Mouse (Mus musculus) C2C12 (cell line): ENCODE measurements around the gene Prdx6. TPM values are rescaled to one million over a fixed set of nuclear protein-coding genes. Genes with fewer than 3 reads are reported as not detected.

Experiments
- H3K27me3 ChIP-seq: one replicate; pipeline ENCODE4 v1.6.1; 2011; ENCODE audit not compliant: control insufficient read depth, insufficient read depth, insufficient read length
- H3K36me3 ChIP-seq: one replicate; pipeline ENCODE4 v1.6.1; 2011; ENCODE audit not compliant: control insufficient read depth, insufficient read depth
- H3K4me3 ChIP-seq: one replicate; pipeline ENCODE4 v1.5.1; 2011; ENCODE audit warnings: mild to moderate bottlenecking, control low read depth; ENCODE audit not compliant: poor library complexity, insufficient read depth, severe bottlenecking
- H3K79me2 ChIP-seq: one replicate; pipeline ENCODE4 v1.6.1; 2011; ENCODE audit not compliant: control insufficient read depth, insufficient read depth
- H3K79me3 ChIP-seq: one replicate; pipeline ENCODE4 v1.6.1; 2011; ENCODE audit warnings: low read depth, control low read depth
- H3ac ChIP-seq: one replicate; pipeline ENCODE3; 2011; ENCODE audit warnings: low read depth; ENCODE audit not compliant: control insufficient read depth, insufficient read length
- CEBPB ChIP-seq: IDR thresholded peaks from one replicate; pipeline ENCODE4 v1.6.1; 2011; ENCODE audit warnings: low read depth, mild to moderate bottlenecking, control low read depth, moderate library complexity
- CTCF ChIP-seq: IDR thresholded peaks from one replicate; pipeline ENCODE4 v1.5.1; 2011; ENCODE audit not compliant: control insufficient read depth, insufficient read depth, insufficient read length
- FOSL1 ChIP-seq: IDR thresholded peaks from one replicate; pipeline ENCODE4 v1.8.0; 2011; ENCODE audit warnings: mild to moderate bottlenecking, low read length; ENCODE audit not compliant: poor library complexity, insufficient read depth, severe bottlenecking
- MAX ChIP-seq: IDR thresholded peaks from one replicate; pipeline ENCODE4 v1.6.1; 2011; ENCODE audit warnings: mild to moderate bottlenecking, control low read depth
- MYOD1 ChIP-seq: IDR thresholded peaks from one replicate; pipeline ENCODE4 v1.6.1; 2011; ENCODE audit warnings: low read depth; ENCODE audit not compliant: control insufficient read depth, insufficient read length
- MYOG ChIP-seq: IDR thresholded peaks from one replicate; pipeline ENCODE4 v1.6.1; 2011; ENCODE audit not compliant: control insufficient read depth, insufficient read length; ENCODE audit errors: extremely low read depth
- USF1 ChIP-seq: IDR thresholded peaks from one replicate; pipeline ENCODE4 v1.6.1; 2011; ENCODE audit warnings: low read depth, mild to moderate bottlenecking, control low read depth, moderate library complexity
- polyA plus RNA-seq: library from polyadenylated mRNA; unstranded; fragments of >200 nt; fragmentation: generic; extraction: Trizol; gene quantifications from one replicate; pipeline ENCODE4 v1.2.1, GENCODE M21; 2012; ENCODE audit warnings: missing spikeins

Gene Prdx6
- polyA plus RNA-seq, 1 experiment = 300 TPM

GRCm38 (mm10) chr1:161263584-161263983 lies 12.6 kb upstream of the Prdx6 start:
- H3K4me3 ChIP-seq = no peak overlapping the region
- H3ac ChIP-seq = no peak overlapping the region
- TF ChIP-seq FOSL1 = no peak
- TF ChIP-seq USF1 = no peak
- no peak for TF ChIP-seq MYOD1
- no peak for TF ChIP-seq MAX
- no peak for TF ChIP-seq MYOG
- TF ChIP-seq CTCF = no peak
- no peak for TF ChIP-seq CEBPB
- no peaks in the 10 kb centered on the region for H3K27me3 ChIP-seq
- no peaks in the 10 kb centered on the region for H3K36me3 ChIP-seq
- no peaks in the 10 kb centered on the region for H3K79me3 ChIP-seq
- H3K79me2 ChIP-seq = no peaks in the 10 kb centered on the region

DNA sequence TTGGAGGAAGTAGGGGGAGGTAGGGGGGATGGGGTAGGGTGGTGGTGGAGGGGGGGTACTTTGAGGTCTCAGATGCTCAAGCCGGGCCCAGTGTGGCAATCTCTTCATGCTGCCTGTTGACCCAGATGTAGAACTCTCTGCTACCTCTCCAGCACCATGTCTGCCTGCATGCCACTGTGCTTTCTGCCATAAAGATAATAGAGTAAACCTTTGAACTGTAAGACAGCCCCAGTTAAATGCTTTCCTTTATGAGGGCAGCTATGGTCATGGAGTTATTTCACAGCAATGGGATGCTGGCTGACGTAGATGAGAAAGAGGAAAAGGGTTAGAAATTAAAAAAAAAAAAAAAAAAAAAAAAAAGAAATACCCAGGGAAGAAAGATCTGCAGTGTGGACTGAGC lies 11.5 kb upstream of the Prdx6 start:
- Histone ChIP-seq H3K27me3 (no peaks in the 10 kb centered on the region), H3K79me3 (no peaks in the 10 kb centered on the region), H3ac (no peak overlapping the region), H3K79me2 (no peaks in the 10 kb centered on the region), H3K36me3 (no peaks in the 10 kb centered on the region), H3K4me3 (no peak overlapping the region)
- no peak for TF ChIP-seq FOSL1
- no peak for TF ChIP-seq MYOG
- no peak for TF ChIP-seq CEBPB
- TF ChIP-seq CTCF = no peak
- TF ChIP-seq MAX = no peak
- no peak for TF ChIP-seq MYOD1
- TF ChIP-seq USF1 = no peak

- no peak for TF ChIP-seq CEBPB
- no peak for TF ChIP-seq CTCF
- no peak for TF ChIP-seq MYOD1
- TF ChIP-seq MAX = no peak
- no peak for TF ChIP-seq USF1
- no peak for TF ChIP-seq MYOG
- Histone ChIP-seq H3K79me3 (no peaks in the 10 kb centered on the region), H3K4me3 (no peak overlapping the region), H3ac (no peak overlapping the region), H3K79me2 (no peaks in the 10 kb centered on the region), H3K36me3 (no peaks in the 10 kb centered on the region), H3K27me3 (no peaks in the 10 kb centered on the region)
Observed at GRCm38 (mm10) chr1:161260761-161261160, 9.7 kb upstream of the Prdx6 start.

- Histone ChIP-seq H3K79me2 (no peaks in the 10 kb centered on the region), H3K79me3 (no peaks in the 10 kb centered on the region), H3K27me3 (no peaks in the 10 kb centered on the region), H3ac (no peak overlapping the region), H3K4me3 (no peak overlapping the region), H3K36me3 (no peaks in the 10 kb centered on the region)
- no peak for TF ChIP-seq MYOD1
- TF ChIP-seq USF1 = no peak
- no peak for TF ChIP-seq CEBPB
- no peak for TF ChIP-seq FOSL1
- no peak for TF ChIP-seq CTCF
- TF ChIP-seq MAX = no peak
- no peak for TF ChIP-seq MYOG
Observed at GRCm38 (mm10) chr1:161259142-161259541, 8.1 kb upstream of the Prdx6 start.

DNA sequence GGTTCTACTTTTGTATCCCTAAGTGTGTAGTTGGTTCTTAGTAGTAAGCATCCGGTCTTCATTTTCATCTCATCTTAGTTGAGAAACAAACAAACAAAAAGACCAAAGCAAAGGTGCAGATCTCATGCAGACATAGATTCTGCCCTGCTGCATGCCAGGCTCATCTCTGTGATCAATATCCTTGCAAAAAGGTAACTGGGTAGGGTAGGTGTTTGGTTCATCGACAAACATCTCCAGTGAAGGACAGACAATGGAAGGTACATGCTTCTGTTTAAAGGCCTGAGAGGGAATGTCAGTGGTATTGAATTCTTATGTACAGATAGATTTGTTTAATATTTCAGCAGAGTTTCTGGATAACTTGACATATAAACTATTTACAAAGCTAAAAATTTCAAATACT lies 7.3 kb upstream of the Prdx6 start:
- Histone ChIP-seq H3K79me3 (no peaks in the 10 kb centered on the region), H3K27me3 (no peaks in the 10 kb centered on the region), H3ac (no peak overlapping the region), H3K4me3 (no peak overlapping the region), H3K79me2 (no peaks in the 10 kb centered on the region), H3K36me3 (no peaks in the 10 kb centered on the region)
- no peak for TF ChIP-seq FOSL1
- no peak for TF ChIP-seq MYOG
- TF ChIP-seq CEBPB = no peak
- TF ChIP-seq CTCF = no peak
- TF ChIP-seq MYOD1 = no peak
- TF ChIP-seq USF1 = no peak
- TF ChIP-seq MAX = no peak

DNA sequence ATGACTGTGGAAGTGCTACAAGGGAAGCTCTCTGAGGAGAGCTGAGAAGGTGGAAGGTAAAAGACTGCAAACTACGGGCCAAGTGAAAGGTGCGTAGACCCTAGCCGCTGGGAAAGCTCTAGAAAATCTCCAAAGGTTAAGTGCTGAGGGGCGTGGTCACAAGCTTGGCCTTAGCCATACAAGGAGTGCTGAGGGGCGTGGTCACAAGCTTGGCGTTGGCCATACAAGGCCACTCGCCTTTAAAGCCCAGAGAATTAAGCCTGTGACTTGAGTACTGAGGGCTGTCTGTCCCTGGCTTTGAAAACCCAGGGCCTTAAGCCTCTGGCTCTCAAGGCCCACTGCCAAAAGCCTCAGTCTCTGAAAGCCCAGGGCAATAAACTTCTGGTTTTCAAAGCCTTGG lies 5.9 kb upstream of the Prdx6 start:
- Histone ChIP-seq H3K27me3 (no peaks in the 10 kb centered on the region), H3K79me3 (no peaks in the 10 kb centered on the region), H3K4me3 (no peak overlapping the region), H3K36me3 (no peaks in the 10 kb centered on the region), H3ac (no peak overlapping the region), H3K79me2 (no peaks in the 10 kb centered on the region)
- TF ChIP-seq USF1 = no peak
- no peak for TF ChIP-seq FOSL1
- no peak for TF ChIP-seq MYOD1
- TF ChIP-seq CEBPB = no peak
- TF ChIP-seq CTCF = no peak
- TF ChIP-seq MAX = no peak
- no peak for TF ChIP-seq MYOG
